Mouse (Mus musculus): ENCODE measurements around the gene Gm5244. TPM values are rescaled to one million over a fixed set of nuclear protein-coding genes. Genes with fewer than 3 reads are reported as not detected.

Gm5244 gene
- polyA plus RNA-seq, 1 experiment: not detected

- WGBS: 76% methylated on average over 1 of the region's 1 CpGs
- no peak for TF ChIP-seq CTCF (conservative IDR thresholded peaks at IDR 0.05; ENCODE audit: insufficient read depth, insufficient read length, low read depth, low read length)
- no peak for TF ChIP-seq POLR2A (IDR thresholded peaks at IDR 0.05; ENCODE audit: low read depth, low read length)
- Histone ChIP-seq H3K27me3 (replicated peaks; ENCODE audit: control insufficient read depth, insufficient read depth, low read length) (no peaks in the 10 kb centered on the region), H3K27ac (ENCODE audit: insufficient read depth, low read depth, low read length) (no peak within 1 kb of the TSS), H3K36me3 (ENCODE audit: control insufficient read depth, insufficient read depth, low read length) (no peaks in the 10 kb centered on the region), H3K4me1 (ENCODE audit: control insufficient read depth, insufficient read depth, low read length) (no peaks in the 10 kb centered on the region), H3K4me3 (ENCODE audit: insufficient read depth, low read depth, low read length) (no peak within 1 kb of the TSS)
- DNase-seq: no peak
Measured at GRCm38 (mm10) chr19:12893424-12893823, 46.9 kb downstream of the Gm5244 start, which contains the start of gene Olfr1446. Gene Olfr1446, minus strand, starts transcription at chr19:12893524.

Other genes starting within 250 kb of the Gm5244 start
- gene Gm4952, start 246.7 kb upstream of the Gm5244 start, polyA plus RNA-seq (2012; rRNA removed): 2.0 and 2.5 TPM in 2 replicates
- 138 and 191 TPM in 2 replicates for gene Glyat, start 213.4 kb upstream of the Gm5244 start, polyA plus RNA-seq (2012; rRNA removed)
- gene Olfr1442, start 176.2 kb upstream of the Gm5244 start, polyA plus RNA-seq (2012; rRNA removed): 0.11 and 0.16 TPM in 2 replicates
- gene Olfr1443, start 168.6 kb upstream of the Gm5244 start, polyA plus RNA-seq (2012; rRNA removed): not detected in 2 replicates
- gene Keg1, start 150.9 kb upstream of the Gm5244 start, polyA plus RNA-seq (2012; rRNA removed): 1,454 and 1,674 TPM in 2 replicates
- 2.9 and 3.6 TPM in 2 replicates for gene Cntf, start 81.0 kb upstream of the Gm5244 start, polyA plus RNA-seq (2012; rRNA removed)
- gene Zfp91, start 50.6 kb upstream of the Gm5244 start, polyA plus RNA-seq (2012; rRNA removed): 15.7 and 17.7 TPM in 2 replicates
- 1.8 and 3.2 TPM in 2 replicates for gene Lpxn, start 50.5 kb upstream of the Gm5244 start, polyA plus RNA-seq (2012; rRNA removed)
- gene Olfr1444, start 10.6 kb downstream of the Gm5244 start, polyA plus RNA-seq (2012; rRNA removed): not detected in 2 replicates
- not detected in 2 replicates for gene Olfr1445, start 37.2 kb downstream of the Gm5244 start, polyA plus RNA-seq (2012; rRNA removed)
- not detected in 2 replicates for gene Olfr1446, start 46.8 kb downstream of the Gm5244 start, polyA plus RNA-seq (2012; rRNA removed)
- gene Olfr1447, start 57.1 kb downstream of the Gm5244 start, polyA plus RNA-seq (2012; rRNA removed): not detected in 2 replicates
- not detected in 2 replicates for gene Olfr1448, start 77.7 kb downstream of the Gm5244 start, polyA plus RNA-seq (2012; rRNA removed)
- not detected in 2 replicates for gene Olfr1449, start 84.2 kb downstream of the Gm5244 start, polyA plus RNA-seq (2012; rRNA removed)
- gene Olfr1450, start 103.6 kb downstream of the Gm5244 start, polyA plus RNA-seq (2012; rRNA removed): not detected in 2 replicates
- not detected in 2 replicates for gene Olfr1451, start 148.3 kb downstream of the Gm5244 start, polyA plus RNA-seq (2012; rRNA removed)
- not detected in 2 replicates for gene Olfr1453, start 181.6 kb downstream of the Gm5244 start, polyA plus RNA-seq (2012; rRNA removed)
- gene Olfr1454, start 213.9 kb downstream of the Gm5244 start, polyA plus RNA-seq (2012; rRNA removed): not detected in 2 replicates

Measured in kidney, adult 2 months (tissue).